12 mouse cellular contexts compared by ENCODE assay signal in the genomic region with DNA sequence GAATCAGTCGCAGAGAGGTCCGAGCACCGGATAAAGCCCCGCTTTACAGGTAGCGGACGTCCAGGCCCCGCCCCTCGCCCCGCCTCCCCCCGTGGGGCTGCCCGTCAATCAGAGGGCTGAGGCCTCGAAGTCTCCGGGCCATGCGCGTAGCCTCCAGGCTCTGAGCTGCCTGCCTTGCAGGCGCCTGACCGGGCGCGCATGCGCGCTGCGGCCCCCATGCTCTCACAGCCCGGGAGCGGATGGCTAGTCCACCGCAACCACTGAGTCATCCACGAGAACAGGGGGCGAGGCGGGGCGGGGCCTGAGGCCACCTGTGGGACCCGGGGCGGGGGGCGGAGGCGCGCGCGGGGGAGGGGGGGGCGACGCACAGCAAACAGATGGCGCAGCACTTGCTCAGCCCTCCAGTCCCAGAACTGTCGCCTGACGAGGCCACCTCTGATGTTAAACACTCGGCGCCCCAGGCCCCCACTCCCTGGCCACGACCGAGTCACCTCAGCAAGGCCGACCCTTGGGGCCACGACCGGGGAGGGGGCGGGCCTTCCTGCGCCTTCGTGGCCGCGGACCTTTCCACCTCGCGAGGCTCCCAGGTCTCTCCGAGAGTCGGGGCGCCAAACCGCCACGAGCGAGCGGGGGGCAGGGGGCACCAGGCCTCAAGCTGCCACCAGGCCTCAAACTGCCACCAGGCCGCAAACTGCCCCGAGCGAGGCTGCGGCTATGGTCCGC. TPM values are rescaled to one million over a fixed set of nuclear protein-coding genes. Genes with fewer than 3 reads are reported as not detected.
DNase-seq lines count a peak whose midpoint lies in the region; ATAC-seq lines count a peak whose summit lies in the region.
"Had no signal": no experiment of that assay in that cellular context is flagged by ENCODE, and none has a peak within 500 bp of the region (broad histone marks: within the 10 kb centered on the region; RNA-seq: fewer than 3 reads in every experiment).

No protein-coding gene starts in this region.

- H3K4me3 ChIP-seq in heart, embryonic 15.5 days = peak overlapping the region; percentile 2; the same call in 1 of the 2 replicates
- H3K4me3 ChIP-seq in limb, embryonic 10.5 days = peak overlapping the region; percentile 11; the same call in 1 of the 2 replicates
- H3K4me3 ChIP-seq: lung, embryonic 15.5 days had no signal

- no peak overlapping the region for H3K27ac ChIP-seq in heart, embryonic 15.5 days
- no peak overlapping the region for H3K27ac ChIP-seq in limb, embryonic 10.5 days
- H3K27ac ChIP-seq: lung, embryonic 15.5 days had no signal

- no peak for DNase-seq in heart, postnatal 4 days
- peak; percentile 9 to 64 for DNase-seq in spleen, postnatal 4 days (ENCODE audit: low spot score in 2 of 2)
- DNase-seq in spleen, adult 12 weeks (ENCODE audit: low spot score) = no peak
- peak; percentile 32 for DNase-seq in limb, embryonic 10.5 days (ENCODE audit: low spot score)
- DNase-seq in testis, postnatal 10 days (ENCODE audit: low spot score) = peak; percentile 50
- no peak for DNase-seq in adipocyte (ENCODE audit: low spot score)
- no peak for DNase-seq in kidney, adult 18-20 months
- DNase-seq: kidney, postnatal 10 days had no signal

- 51% methylated on average over 65 of the region's 67 CpGs for WGBS in heart, embryonic 15.5 days
- WGBS in limb, embryonic 10.5 days = 61% methylated on average over 44 of the region's 67 CpGs

- no peaks in the 10 kb centered on the region for H3K36me3 ChIP-seq in heart, embryonic 15.5 days
- H3K36me3 ChIP-seq in limb, embryonic 10.5 days = no peaks in the 10 kb centered on the region
- H3K36me3 ChIP-seq: lung, embryonic 15.5 days had no signal

- H3K4me2 ChIP-seq in heart, embryonic 15.5 days = 0 out of 2 replicates have a peak overlapping the region, but pooled peaks have one; percentile 18
- H3K4me2 ChIP-seq: lung, embryonic 15.5 days had no signal

- peaks cover 9% of the 10 kb centered on the region; the same call in 1 of the 2 replicates for H3K9me3 ChIP-seq in heart, embryonic 15.5 days (replicated peaks)
- peaks cover 3% of the 10 kb centered on the region; the same call in 1 of the 2 replicates for H3K9me3 ChIP-seq in limb, embryonic 10.5 days (replicated peaks)
- H3K9me3 ChIP-seq: lung, embryonic 15.5 days had no signal

- H3K4me1 ChIP-seq in heart, embryonic 15.5 days (replicated peaks) = no peaks in the 10 kb centered on the region
- no peaks in the 10 kb centered on the region for H3K4me1 ChIP-seq in limb, embryonic 10.5 days
- H3K4me1 ChIP-seq: lung, embryonic 15.5 days had no signal

- H3K9ac ChIP-seq in heart, embryonic 15.5 days = no peak overlapping the region
- H3K9ac ChIP-seq: lung, embryonic 15.5 days had no signal

- no peaks in the 10 kb centered on the region for H3K27me3 ChIP-seq in heart, embryonic 15.5 days
- H3K27me3 ChIP-seq in limb, embryonic 10.5 days (ENCODE audit: low read depth, poor library complexity, severe bottlenecking) = peaks cover 31% of the 10 kb centered on the region
- H3K27me3 ChIP-seq: lung, embryonic 15.5 days had no signal

- no peak; the same call in 1 of the 2 replicates for ATAC-seq in heart, embryonic 15.5 days (replicated peaks; ENCODE audit: insufficient number of reproducible peaks, insufficient read depth, low FRiP score, low read depth)

RNA-seq across cellular contexts. Expression of a gene that starts 1.1 kb away (rescaled TPM):
- not detected in 2 replicates for polyA plus RNA-seq in heart, embryonic 15.5 days (2015; fragmentation: Nextera tagmentation; extraction: Ambion mirVana)
- total RNA-seq in heart, postnatal 4 days (2021) = not detected
- 0.13 TPM in 1 of 2 replicates, not detected in the other for polyA plus RNA-seq in limb, embryonic 10.5 days (2016; fragmentation: Nextera tagmentation; extraction: Ambion mirVana)
- total RNA-seq: MEL; neutrophil, adult 5-6 weeks had no signal
- polyA plus RNA-seq: lung, embryonic 15.5 days had no signal

Comparison
In these comparisons a context has a peak if more than half of its experiments do, and no peak if none do; other contexts are left out.
1. DNase-seq: peak in spleen, postnatal 4 days (2 of 2), limb, embryonic 10.5 days (single experiment) and testis, postnatal 10 days (single experiment); none in heart, postnatal 4 days (single experiment), spleen, adult 12 weeks (single experiment), adipocyte (single experiment) and kidney, adult 18-20 months (single experiment).